Mouse (Mus musculus) hindbrain, embryonic 12.5 days (tissue): ENCODE data around the gene Rufy4. TPM values are rescaled to one million over a fixed set of nuclear protein-coding genes. Genes with fewer than 3 reads are reported as not detected.

Experiments used
- ATAC-seq: fragments of 200-750 bp; cut with Nextera tagmentation; 2 replicates; pipeline ENCODE4 v1.8.0; 2017; ENCODE audit warnings: moderate TSS enrichment; ENCODE audit not compliant: low FRiP score
- H3K27ac ChIP-seq: fragments of 300-500 bp; sonication (generic); 2 replicates; pipeline ENCODE4 v1.5.1; 2016; ENCODE audit warnings: mild to moderate bottlenecking
- H3K27me3 ChIP-seq: fragments of 300-500 bp; sonication (generic); 2 replicates; pipeline ENCODE4 v1.6.1; 2016; ENCODE audit warnings: mild to moderate bottlenecking
- H3K36me3 ChIP-seq: fragments of 300-500 bp; sonication (generic); 2 replicates; pipeline ENCODE4 v1.6.1; 2016; ENCODE audit warnings: mild to moderate bottlenecking
- H3K4me1 ChIP-seq: fragments of 300-500 bp; sonication (generic); 2 replicates; pipeline ENCODE4 v1.6.1; 2016
- H3K4me2 ChIP-seq: fragments of 300-500 bp; sonication (generic); replicated peaks from 2 replicates; pipeline ENCODE4 v1.6.1; 2016; ENCODE audit warnings: mild to moderate bottlenecking
- H3K4me3 ChIP-seq: fragments of 300-500 bp; sonication (generic); 2 replicates; pipeline ENCODE4 v1.5.1; 2016; ENCODE audit warnings: mild to moderate bottlenecking
- H3K9ac ChIP-seq: fragments of 300-500 bp; sonication (generic); 2 replicates; pipeline ENCODE4 v1.6.1; 2016; ENCODE audit warnings: mild to moderate bottlenecking, moderate library complexity
- H3K9me3 ChIP-seq: fragments of 300-500 bp; sonication (generic); replicated peaks from 2 replicates; pipeline ENCODE4 v1.6.1; 2016; ENCODE audit warnings: mild to moderate bottlenecking
- WGBS: fragments of 180-500 bp; shearing (Covaris S2); methylation state at CpG from one replicate; pipeline ENCODE4 v1.1.7; 2016; 5-methylcytosine and 5-hydroxymethylcytosine counted together
- polyA plus RNA-seq: library from polyadenylated mRNA; unstranded; fragments of >200 nt; fragmentation: Nextera tagmentation; extraction: Ambion mirVana; gene quantifications from 2 replicates; pipeline ENCODE4 v1.2.1, GENCODE M21; 2016

The Rufy4 gene
- polyA plus RNA-seq, 1 experiment from 2014 or later = 0.46 TPM

GRCm38 (mm10) chr1:74092242-74092641 lies 33.1 kb upstream of the Rufy4 start:
- H3K9ac ChIP-seq = no peak overlapping the region
- ATAC-seq = no peak
- H3K9me3 ChIP-seq = no peaks in the 10 kb centered on the region
- H3K4me3 ChIP-seq = no peak overlapping the region
- 51% methylated on average over 10 of the region's 10 CpGs for WGBS
- no peaks in the 10 kb centered on the region for H3K36me3 ChIP-seq
- H3K4me1 ChIP-seq = peaks cover 59% of the 10 kb centered on the region
- peaks cover 16% of the 10 kb centered on the region for H3K27me3 ChIP-seq
- peak overlapping the region; percentile 62 for H3K27ac ChIP-seq
- H3K4me2 ChIP-seq = no peak overlapping the region

- H3K4me1 ChIP-seq = peaks cover 68% of the 10 kb centered on the region
- H3K4me3 ChIP-seq = no peak overlapping the region
- ATAC-seq = no peak
- peaks cover 19% of the 10 kb centered on the region for H3K27me3 ChIP-seq
- H3K27ac ChIP-seq = no peak overlapping the region
- no peak overlapping the region for H3K9ac ChIP-seq
- 85% methylated on average over 5 of the region's 5 CpGs for WGBS
- no peaks in the 10 kb centered on the region for H3K36me3 ChIP-seq
- H3K9me3 ChIP-seq = no peaks in the 10 kb centered on the region
- no peak overlapping the region for H3K4me2 ChIP-seq
These were observed 31.9 kb upstream of the Rufy4 start for GRCm38 (mm10) chr1:74093447-74093846.

GRCm38 (mm10) chr1:74094497-74095270 lies 30.7 kb upstream of the Rufy4 start:
- H3K27ac ChIP-seq = no peak overlapping the region
- H3K27me3 ChIP-seq = peaks cover 27% of the 10 kb centered on the region

GRCm38 (mm10) chr1:74095296-74095695 lies 30.0 kb upstream of the Rufy4 start:
- no peak overlapping the region for H3K27ac ChIP-seq

More at GRCm38 (mm10) chr1:74094497-74095270, 30.7 kb upstream of the Rufy4 start:
- Histone ChIP-seq H3K9me3 (no peaks in the 10 kb centered on the region), H3K4me1 (peaks cover 75% of the 10 kb centered on the region), H3K4me3 (no peak overlapping the region), H3K4me2 (no peak overlapping the region; the same call in 1 of the 2 replicates), H3K36me3 (no peaks in the 10 kb centered on the region), H3K9ac (peak overlapping the region; percentile 13; the same call in 1 of the 2 replicates)
- no peak for ATAC-seq
- 46% methylated on average over 7 of the region's 7 CpGs for WGBS

GRCm38 (mm10) chr1:74095728-74096127 lies 29.6 kb upstream of the Rufy4 start:
- Histone ChIP-seq H3K27me3 (peaks cover 38% of the 10 kb centered on the region), H3K9ac (no peak overlapping the region), H3K4me3 (no peak overlapping the region), H3K36me3 (no peaks in the 10 kb centered on the region), H3K4me2 (no peak overlapping the region), H3K27ac (no peak overlapping the region), H3K9me3 (no peaks in the 10 kb centered on the region), H3K4me1 (peaks cover 72% of the 10 kb centered on the region)
- 47% methylated on average over 3 of the region's 3 CpGs for WGBS
- ATAC-seq = no peak

More at GRCm38 (mm10) chr1:74095296-74095695, 30.0 kb upstream of the Rufy4 start:
- ATAC-seq = no peak
- Histone ChIP-seq H3K9ac (no peak overlapping the region), H3K4me1 (peaks cover 76% of the 10 kb centered on the region), H3K27me3 (peaks cover 34% of the 10 kb centered on the region), H3K4me3 (no peak overlapping the region), H3K36me3 (no peaks in the 10 kb centered on the region), H3K4me2 (no peak overlapping the region), H3K9me3 (no peaks in the 10 kb centered on the region)
- 45% methylated on average over 6 of the region's 6 CpGs for WGBS

GRCm38 (mm10) chr1:74098004-74099000 lies 27.0 kb upstream of the Rufy4 start:
- Histone ChIP-seq H3K4me3 (peak overlapping the region; percentile 45), H3K4me1 (peaks cover 61% of the 10 kb centered on the region)

GRCm38 (mm10) chr1:74099001-74099435 lies 26.3 kb upstream of the Rufy4 start:
- Histone ChIP-seq H3K4me3 (peak overlapping the region; percentile 45), H3K9ac (peak overlapping the region; percentile 66), H3K4me2 (peak overlapping the region; percentile 87), H3K36me3 (no peaks in the 10 kb centered on the region), H3K27ac (peak overlapping the region; percentile 72), H3K9me3 (no peaks in the 10 kb centered on the region), H3K27me3 (peaks cover 38% of the 10 kb centered on the region), H3K4me1 (peaks cover 68% of the 10 kb centered on the region)
- ATAC-seq = no peak; the same call in 1 of the 2 replicates
- WGBS = under 1% methylated on average over 13 of the region's 14 CpGs

More at GRCm38 (mm10) chr1:74098004-74099000, 27.0 kb upstream of the Rufy4 start:
- H3K27me3 ChIP-seq = peaks cover 38% of the 10 kb centered on the region
- H3K4me2 ChIP-seq = peak overlapping the region; percentile 87
- H3K36me3 ChIP-seq = no peaks in the 10 kb centered on the region
- H3K9me3 ChIP-seq = no peaks in the 10 kb centered on the region
- WGBS = under 1% methylated on average over 58 of the region's 58 CpGs
- peak; percentile 67 for ATAC-seq
- peak overlapping the region; percentile 66 for H3K9ac ChIP-seq
- peak overlapping the region; percentile 72 for H3K27ac ChIP-seq

- no peaks in the 10 kb centered on the region for H3K36me3 ChIP-seq
- H3K27me3 ChIP-seq = peaks cover 18% of the 10 kb centered on the region
- peak; percentile 81 for ATAC-seq
- H3K4me3 ChIP-seq = no peak overlapping the region
- no peaks in the 10 kb centered on the region for H3K9me3 ChIP-seq
- H3K4me1 ChIP-seq = peaks cover 57% of the 10 kb centered on the region
- H3K4me2 ChIP-seq = 0 out of 2 replicates have a peak overlapping the region, but pooled peaks have one; percentile 8
- no peak overlapping the region for H3K9ac ChIP-seq
- peak overlapping the region; percentile 88 for H3K27ac ChIP-seq
- 7% methylated on average over 6 of the region's 6 CpGs for WGBS
These were observed 21.5 kb upstream of the Rufy4 start for GRCm38 (mm10) chr1:74103654-74104353.

GRCm38 (mm10) chr1:74105660-74106059 lies 19.7 kb upstream of the Rufy4 start:
- 85% methylated on average over 4 of the region's 4 CpGs for WGBS
- Histone ChIP-seq H3K27ac (no peak overlapping the region; the same call in 1 of the 2 replicates), H3K4me1 (peaks cover 63% of the 10 kb centered on the region), H3K36me3 (no peaks in the 10 kb centered on the region), H3K9me3 (no peaks in the 10 kb centered on the region), H3K4me3 (no peak overlapping the region), H3K9ac (no peak overlapping the region), H3K4me2 (no peak overlapping the region), H3K27me3 (peaks cover 3% of the 10 kb centered on the region; the same call in 1 of the 2 replicates)
- no peak for ATAC-seq

- Histone ChIP-seq H3K27ac (no peak overlapping the region), H3K4me3 (no peak overlapping the region), H3K9me3 (no peaks in the 10 kb centered on the region), H3K36me3 (no peaks in the 10 kb centered on the region), H3K4me1 (peaks cover 68% of the 10 kb centered on the region), H3K27me3 (peaks cover 2% of the 10 kb centered on the region; the same call in 1 of the 2 replicates), H3K9ac (no peak overlapping the region), H3K4me2 (no peak overlapping the region)
- WGBS = 67% methylated on average over 6 of the region's 6 CpGs
- ATAC-seq = no peak
These were observed 19.1 kb upstream of the Rufy4 start for GRCm38 (mm10) chr1:74106214-74106613.

GRCm38 (mm10) chr1:74107931-74108618 lies 17.3 kb upstream of the Rufy4 start:
- Histone ChIP-seq H3K9ac (no peak overlapping the region), H3K4me1 (peaks cover 76% of the 10 kb centered on the region), H3K27me3 (peaks cover 2% of the 10 kb centered on the region; the same call in 1 of the 2 replicates), H3K36me3 (no peaks in the 10 kb centered on the region), H3K4me3 (no peak overlapping the region), H3K4me2 (no peak overlapping the region), H3K9me3 (no peaks in the 10 kb centered on the region), H3K27ac (no peak overlapping the region)
- ATAC-seq = no peak
- WGBS = 76% methylated on average over 4 of the region's 5 CpGs
